Mouse (Mus musculus) lung, postnatal 4 days (tissue): ENCODE data around the gene Med16.
A peak's percentile ranks its signal among the peaks of the same experiment; 100 is the strongest.

Experiments
- DNase-seq, 2 experiments: peaks; one replicate each; pipeline ENCODE4 v3.0.0; 2021

Med16 gene

DNA sequence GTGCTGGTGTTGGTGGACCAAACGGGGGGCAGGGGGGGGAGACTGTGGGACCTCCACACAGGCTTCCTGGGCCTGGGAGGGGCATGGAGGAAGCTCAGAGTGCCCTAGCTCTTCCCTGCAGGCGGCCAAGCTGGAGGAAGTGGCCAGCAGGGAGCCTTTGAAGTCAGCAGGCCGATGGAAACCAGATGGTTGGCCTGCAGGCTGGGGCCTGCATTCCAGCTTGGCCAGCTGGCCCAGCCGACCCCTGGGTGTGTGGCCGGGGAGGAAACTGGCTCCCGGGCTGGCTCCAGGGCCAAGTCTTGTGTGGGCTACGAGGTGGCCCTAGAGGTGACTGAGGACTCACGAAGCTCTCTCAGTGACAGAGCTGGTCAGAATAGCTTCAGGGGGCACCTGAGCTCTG, 24.0 kb upstream of the Med16 start:
- peak; percentile 82 to 94 for DNase-seq

DNA sequence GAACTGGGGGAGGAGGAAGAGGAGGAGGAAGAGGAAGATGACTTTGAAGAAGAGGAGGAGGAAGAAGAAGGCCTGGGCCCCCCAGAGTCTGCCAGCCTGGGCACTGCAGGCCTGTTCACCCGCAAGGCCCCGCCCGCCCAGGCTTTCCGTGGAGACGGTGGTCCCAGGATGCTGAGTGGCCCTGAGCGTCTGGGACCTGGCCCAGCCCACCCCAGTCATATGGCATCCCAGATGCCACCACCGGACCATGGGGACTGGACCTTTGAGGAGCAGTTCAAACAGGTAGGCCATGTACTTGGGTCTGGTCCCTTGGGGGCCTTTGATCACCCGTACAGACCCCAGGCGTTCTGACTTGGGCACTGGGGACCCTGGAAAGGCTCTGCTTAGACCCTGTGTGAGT, 23.1 kb upstream of the Med16 start:
- no peak for DNase-seq

- no peak for DNase-seq
Observed at GRCm38 (mm10) chr10:79930826-79931186, 22.1 kb upstream of the Med16 start.

DNA sequence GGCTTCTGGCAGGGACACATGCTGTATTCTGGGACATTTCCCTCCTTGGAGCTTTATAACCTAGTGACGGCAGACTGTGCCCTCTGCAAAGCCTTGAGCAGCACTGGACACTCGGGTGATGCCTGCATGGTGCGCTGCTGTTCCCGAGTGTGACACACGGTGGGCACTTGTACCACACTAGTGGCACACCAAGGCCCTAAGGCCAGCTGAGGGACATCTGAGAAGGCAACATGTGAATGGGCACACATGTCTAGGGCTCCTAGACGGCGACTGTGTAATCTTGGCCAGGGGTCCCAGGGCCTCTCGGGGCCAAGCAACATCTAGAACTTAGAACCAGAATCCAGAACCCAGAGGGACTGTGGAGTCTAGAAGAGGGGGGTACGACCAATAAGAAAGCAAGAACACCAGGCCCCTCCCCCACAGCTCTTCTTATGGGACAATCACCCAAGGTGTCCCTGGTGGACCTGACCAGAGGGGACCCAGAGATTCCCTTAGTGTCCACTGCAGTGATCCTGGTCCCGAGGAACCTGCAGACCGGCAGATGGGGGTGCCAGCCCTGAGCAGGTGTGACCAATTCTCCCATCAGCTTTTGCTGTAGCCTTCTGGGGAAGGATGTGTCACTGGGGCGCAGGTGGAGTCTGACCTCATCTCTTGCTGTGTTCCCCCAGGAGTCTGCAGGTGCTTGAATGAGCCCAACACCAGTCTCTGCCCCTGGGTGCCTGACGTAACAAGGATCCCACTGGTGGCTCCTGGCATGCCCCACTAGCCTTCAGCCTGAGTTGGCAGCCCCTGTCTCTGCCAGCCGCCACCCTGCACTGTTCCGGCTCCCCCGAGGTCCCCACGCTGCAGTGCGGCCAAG, 21.5 kb upstream of the Med16 start:
- DNase-seq: no peak

- DNase-seq: no peak
Observed at GRCm38 (mm10) chr10:79928907-79929701, 20.4 kb upstream of the Med16 start.

- DNase-seq: peak; percentile 75 to 84
Observed at GRCm38 (mm10) chr10:79928030-79928694, 19.4 kb upstream of the Med16 start.

- peak; percentile 78 to 83 for DNase-seq
Observed at GRCm38 (mm10) chr10:79927324-79928029, 18.8 kb upstream of the Med16 start.

DNA sequence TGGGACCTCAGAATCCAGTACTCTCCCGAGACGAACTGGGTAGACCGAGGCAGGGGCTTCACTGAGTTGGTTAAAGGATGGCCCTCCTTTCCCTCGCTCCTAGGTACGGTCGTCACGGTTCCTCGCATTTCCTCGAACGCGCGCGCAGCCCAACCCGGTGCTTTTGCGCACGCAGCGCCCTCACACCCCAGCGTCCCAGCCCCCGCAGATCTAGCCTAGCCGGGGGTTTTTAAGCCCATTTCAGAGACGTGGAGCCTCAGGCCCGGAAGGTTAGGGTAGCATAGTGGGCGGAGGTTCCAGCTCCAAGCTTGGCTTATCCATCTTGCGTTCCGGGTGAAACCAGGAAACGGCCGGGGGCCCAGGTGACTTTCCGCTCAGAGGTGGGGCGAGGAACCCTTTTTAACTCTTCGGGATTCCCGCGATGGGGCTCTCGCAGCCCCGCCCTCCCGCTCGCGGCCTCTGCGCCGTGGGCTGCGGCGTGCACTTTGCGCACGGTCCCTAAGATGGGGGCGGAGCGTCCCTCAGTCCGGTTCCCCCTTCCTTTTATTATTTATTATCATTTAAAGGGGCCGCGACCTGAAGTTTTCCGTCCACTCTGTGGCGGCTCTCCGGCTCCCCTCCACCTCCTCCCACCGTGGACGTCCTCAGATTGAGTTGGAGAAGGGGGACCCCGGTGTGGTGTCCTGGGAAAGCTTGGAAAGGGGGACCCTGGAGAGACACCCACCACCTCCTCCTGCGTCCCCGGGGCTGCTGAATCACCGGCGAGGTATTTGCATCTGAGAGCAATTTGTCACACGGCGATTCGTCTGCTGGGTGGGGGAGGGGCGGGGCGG, 18.0 kb upstream of the Med16 start, which contains the start of gene Arid3a:
Arid3a (plus strand) TSS at position 553 of the 833 bp plus-strand sequence.
- DNase-seq: peak; percentile 95 to 96

DNA sequence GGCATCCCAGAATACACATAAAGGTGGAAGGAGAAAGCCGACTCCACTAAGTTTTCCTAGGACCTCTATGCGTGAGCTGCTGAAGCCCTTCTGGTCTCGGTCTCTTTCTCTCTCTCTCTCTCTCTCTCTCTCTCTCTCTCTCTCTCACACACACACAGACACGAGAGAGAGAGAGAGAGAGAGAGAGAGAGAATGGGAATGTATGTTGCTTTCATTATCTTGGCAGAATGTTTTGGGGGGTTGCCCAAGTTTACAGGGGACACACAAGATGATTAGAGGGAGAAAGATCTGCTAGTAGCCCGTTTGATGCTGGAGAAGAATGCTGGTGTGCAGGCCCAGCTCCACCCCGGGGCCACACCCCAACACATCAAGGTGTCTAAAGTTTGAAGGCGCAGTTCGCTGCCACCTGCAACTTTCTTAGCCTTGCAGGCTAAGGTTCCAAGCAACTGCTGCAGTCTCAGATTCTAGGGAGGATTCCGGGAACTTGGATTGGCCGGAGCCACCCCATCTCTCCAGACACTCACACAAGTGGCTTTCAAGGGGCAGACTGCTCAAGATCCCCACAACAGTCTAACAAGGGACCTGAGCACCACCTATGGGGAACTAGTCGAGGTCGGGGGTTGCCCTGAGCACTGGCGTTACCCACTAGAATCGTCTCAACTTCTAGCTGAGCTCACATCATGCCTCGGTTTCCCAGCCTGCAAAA, 17.2 kb upstream of the Med16 start:
- DNase-seq: no peak

DNA sequence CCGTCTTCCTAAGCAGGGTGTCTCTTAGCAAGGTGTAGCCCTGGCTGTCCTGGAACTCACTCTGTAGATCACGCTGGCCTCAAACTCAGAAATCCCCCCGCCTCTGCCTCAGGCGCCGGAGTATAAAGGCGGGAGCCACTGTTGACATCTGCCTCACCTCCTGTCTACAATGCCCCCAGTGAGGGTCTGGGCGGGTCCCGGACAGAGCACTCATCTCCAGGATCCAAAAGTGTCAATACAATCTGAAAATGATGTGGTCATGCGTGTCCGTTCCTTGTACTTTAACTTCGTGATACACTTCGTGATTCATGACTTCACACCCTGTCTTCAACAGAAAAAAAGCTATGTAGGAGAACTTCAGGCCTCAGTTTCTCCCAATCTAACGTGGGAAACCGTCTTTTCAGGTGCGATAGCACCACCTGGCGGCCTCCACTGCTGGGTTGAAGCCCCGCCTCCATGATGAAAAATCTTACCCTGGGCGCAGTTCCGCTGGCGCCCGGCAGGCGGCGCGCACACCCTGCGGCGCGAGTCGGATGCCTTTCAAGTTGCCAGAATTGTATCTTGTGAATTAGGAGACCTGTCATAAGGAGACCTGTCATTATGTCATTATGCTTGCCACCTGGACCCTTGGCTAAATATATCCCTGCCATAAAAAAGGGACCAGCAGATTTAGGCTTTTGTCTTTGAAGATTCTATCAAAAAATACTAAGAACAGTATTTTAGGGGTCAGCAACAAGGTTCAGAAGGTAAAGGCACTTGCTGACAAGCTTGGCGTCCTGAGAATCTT, 16.5 kb upstream of the Med16 start:
- DNase-seq: peak; percentile 91 to 95

DNA sequence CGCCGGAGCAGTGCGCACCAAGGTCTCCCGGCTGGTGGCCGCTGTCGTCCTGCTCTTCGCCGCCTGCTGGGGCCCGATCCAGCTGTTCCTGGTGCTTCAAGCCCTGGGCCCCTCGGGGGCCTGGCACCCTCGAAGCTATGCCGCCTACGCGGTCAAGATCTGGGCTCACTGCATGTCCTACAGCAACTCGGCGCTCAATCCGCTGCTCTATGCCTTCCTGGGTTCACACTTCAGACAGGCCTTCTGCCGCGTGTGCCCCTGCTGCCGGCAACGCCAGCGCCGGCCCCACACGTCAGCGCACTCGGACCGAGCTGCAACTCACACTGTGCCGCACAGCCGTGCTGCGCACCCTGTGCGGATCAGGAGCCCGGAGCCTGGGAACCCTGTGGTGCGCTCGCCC, 12.8 kb upstream of the Med16 start:
- DNase-seq: no peak

DNA sequence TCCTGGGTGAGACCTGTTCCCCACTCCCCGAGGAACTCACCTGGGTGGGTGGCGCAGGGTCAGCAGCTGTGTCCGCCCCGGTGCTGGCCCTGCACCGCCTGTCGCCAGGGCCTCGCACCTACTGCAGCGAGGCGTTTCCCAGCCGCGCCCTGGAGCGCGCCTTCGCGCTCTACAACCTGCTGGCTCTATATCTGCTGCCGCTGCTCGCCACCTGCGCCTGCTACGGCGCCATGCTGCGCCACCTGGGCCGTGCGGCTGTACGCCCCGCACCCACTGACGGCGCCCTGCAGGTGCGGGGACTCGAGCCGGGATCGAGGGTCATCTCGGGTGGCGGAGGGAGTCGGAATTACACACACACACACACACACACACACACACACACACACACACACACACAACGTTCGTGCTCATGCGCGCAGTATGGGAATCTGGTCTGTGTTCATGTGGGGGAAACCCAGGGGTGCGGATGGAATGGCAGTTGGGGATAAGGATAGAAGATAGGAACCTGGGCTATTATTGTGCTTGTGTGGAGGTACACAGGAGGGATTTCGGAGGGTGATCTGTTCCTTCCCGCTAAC, 12.3 kb upstream of the Med16 start, which contains the start of gene R3hdm4:
R3hdm4 (minus strand) TSS at position 251 of the 578 bp plus-strand sequence.
- no peak for DNase-seq

GRCm38 (mm10) chr10:79920056-79920890, 11.6 kb upstream of the Med16 start:
- no peak for DNase-seq

DNA sequence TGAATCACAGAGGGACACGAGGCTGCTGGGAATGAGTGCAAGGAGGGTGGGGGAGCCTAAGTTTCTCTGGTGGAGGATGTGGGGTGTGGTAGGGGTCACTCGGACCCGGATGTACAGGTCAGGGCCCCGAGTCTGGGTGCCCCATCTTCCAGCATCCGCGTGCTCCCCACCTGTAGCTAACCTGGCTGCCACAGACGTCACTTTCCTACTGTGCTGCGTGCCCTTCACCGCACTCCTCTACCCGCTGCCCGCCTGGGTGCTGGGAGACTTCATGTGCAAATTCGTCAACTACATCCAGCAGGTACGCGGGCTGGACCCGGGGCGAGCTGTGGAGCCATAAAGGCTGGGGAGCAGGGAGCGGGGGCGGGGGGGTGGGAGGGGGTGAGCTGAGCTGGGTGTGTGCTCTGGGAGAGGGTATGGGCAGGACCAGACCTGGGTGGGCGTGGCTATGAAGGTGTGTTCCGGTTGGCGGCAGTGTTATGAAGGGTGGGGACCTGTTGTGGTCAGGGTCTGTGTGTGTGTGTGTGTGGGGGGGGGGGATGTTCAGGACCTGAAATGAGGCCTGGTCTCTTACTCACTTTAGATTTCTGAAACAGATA, 10.6 kb upstream of the Med16 start:
- DNase-seq: no peak

- peak in 1 of 2 experiments; percentile 61 for DNase-seq
Observed at GRCm38 (mm10) chr10:79918231-79919078, 9.7 kb upstream of the Med16 start.

- no peak for DNase-seq
Observed at GRCm38 (mm10) chr10:79917532-79918100, 8.9 kb upstream of the Med16 start.
